Mouse (Mus musculus) midbrain, embryonic 10.5 days (tissue): Measurements from ENCODE around the gene Ppp6r3. TPM values are rescaled to one million over a fixed set of nuclear protein-coding genes. Genes with fewer than 3 reads are reported as not detected.

Experiments used
- DNase-seq: peaks from one replicate; pipeline ENCODE4 v3.0.0-alpha.2; 2017; ENCODE audit warnings: low spot score
- H3K27ac ChIP-seq: fragments of 300-500 bp; sonication (generic); replicated peaks from 2 replicates; pipeline ENCODE4 v1.5.1; 2016; ENCODE audit warnings: mild to moderate bottlenecking
- H3K27me3 ChIP-seq: fragments of 300-500 bp; sonication (generic); 2 replicates; pipeline ENCODE4 v1.6.1; 2016; ENCODE audit warnings: low read depth, mild to moderate bottlenecking; ENCODE audit not compliant: poor library complexity, severe bottlenecking
- H3K36me3 ChIP-seq: fragments of 300-500 bp; sonication (generic); 2 replicates; pipeline ENCODE4 v1.6.1; 2016; ENCODE audit warnings: mild to moderate bottlenecking, moderate library complexity
- H3K4me1 ChIP-seq: fragments of 300-500 bp; sonication (generic); 2 replicates; pipeline ENCODE4 v1.6.1; 2016
- H3K4me3 ChIP-seq: fragments of 300-500 bp; sonication (generic); 2 replicates; pipeline ENCODE4 v1.5.1; 2016; ENCODE audit warnings: mild to moderate bottlenecking, moderate library complexity
- H3K9me3 ChIP-seq: fragments of 300-500 bp; sonication (generic); replicated peaks from 2 replicates; pipeline ENCODE4 v1.6.1; 2016; ENCODE audit warnings: mild to moderate bottlenecking
- WGBS: fragments of 180-500 bp; shearing (Covaris S2); methylation state at CpG from one replicate; pipeline ENCODE4 v1.1.7; 2016; 5-methylcytosine and 5-hydroxymethylcytosine counted together
- polyA plus RNA-seq: library from polyadenylated mRNA; unstranded; fragments of >200 nt; fragmentation: Nextera tagmentation; extraction: Ambion mirVana; gene quantifications from 2 replicates; pipeline ENCODE4 v1.2.1, GENCODE M21; 2016

Gene Ppp6r3
- polyA plus RNA-seq, 1 experiment from 2014 or later: 71.3 TPM

- 97% methylated on average over 2 of the region's 2 CpGs for WGBS
- H3K27ac ChIP-seq: no peak overlapping the region
- no peaks in the 10 kb centered on the region for H3K27me3 ChIP-seq
- no peak for DNase-seq
- peaks cover 83% of the 10 kb centered on the region for H3K36me3 ChIP-seq
- peaks cover 39% of the 10 kb centered on the region for H3K9me3 ChIP-seq
- no peak overlapping the region for H3K4me3 ChIP-seq
- H3K4me1 ChIP-seq: no peaks in the 10 kb centered on the region
Observed at GRCm38 (mm10) chr19:3562298-3562697, 13.3 kb downstream of the Ppp6r3 start.

GRCm38 (mm10) chr19:3556169-3556827, 19.3 kb downstream of the Ppp6r3 start:
- Histone ChIP-seq H3K27me3 (no peaks in the 10 kb centered on the region), H3K9me3 (peaks cover 29% of the 10 kb centered on the region), H3K27ac (no peak overlapping the region), H3K4me3 (no peak overlapping the region), H3K4me1 (no peaks in the 10 kb centered on the region), H3K36me3 (peaks cover 37% of the 10 kb centered on the region)
- 96% methylated on average over 2 of the region's 2 CpGs for WGBS
- no peak for DNase-seq

- WGBS: 94% methylated on average over 8 of the region's 8 CpGs
- Histone ChIP-seq H3K36me3 (peaks cover 22% of the 10 kb centered on the region), H3K4me1 (no peaks in the 10 kb centered on the region), H3K27me3 (no peaks in the 10 kb centered on the region), H3K27ac (no peak overlapping the region), H3K9me3 (peaks cover 14% of the 10 kb centered on the region), H3K4me3 (no peak overlapping the region)
- no peak for DNase-seq
Observed at GRCm38 (mm10) chr19:3554785-3555184, 20.8 kb downstream of the Ppp6r3 start.

GRCm38 (mm10) chr19:3551573-3552159, 23.9 kb downstream of the Ppp6r3 start:
- no peaks in the 10 kb centered on the region; the same call in 1 of the 2 replicates for H3K9me3 ChIP-seq
- no peaks in the 10 kb centered on the region for H3K27me3 ChIP-seq
- H3K4me3 ChIP-seq: no peak overlapping the region
- DNase-seq: no peak
- H3K36me3 ChIP-seq: peaks cover 21% of the 10 kb centered on the region
- 88% methylated on average over 4 of the region's 4 CpGs for WGBS
- no peaks in the 10 kb centered on the region for H3K4me1 ChIP-seq
- no peak overlapping the region for H3K27ac ChIP-seq

- no peak for DNase-seq
- WGBS: 100% methylated on average over 1 of the region's 1 CpGs
- no peaks in the 10 kb centered on the region for H3K9me3 ChIP-seq
- H3K36me3 ChIP-seq: peaks cover 19% of the 10 kb centered on the region
- H3K27ac ChIP-seq: no peak overlapping the region
- no peaks in the 10 kb centered on the region for H3K4me1 ChIP-seq
- no peak overlapping the region for H3K4me3 ChIP-seq
- H3K27me3 ChIP-seq: no peaks in the 10 kb centered on the region
Observed at GRCm38 (mm10) chr19:3550101-3550500, 25.4 kb downstream of the Ppp6r3 start.

GRCm38 (mm10) chr19:3549263-3549662, 26.3 kb downstream of the Ppp6r3 start:
- Histone ChIP-seq H3K27ac (no peak overlapping the region), H3K36me3 (peaks cover 19% of the 10 kb centered on the region), H3K9me3 (no peaks in the 10 kb centered on the region), H3K4me1 (no peaks in the 10 kb centered on the region), H3K27me3 (no peaks in the 10 kb centered on the region), H3K4me3 (no peak overlapping the region)
- DNase-seq: no peak
- WGBS: 92% methylated on average over 1 of the region's 1 CpGs

- H3K9me3 ChIP-seq: no peaks in the 10 kb centered on the region
- H3K36me3 ChIP-seq: peaks cover 26% of the 10 kb centered on the region
- no peaks in the 10 kb centered on the region for H3K4me1 ChIP-seq
- no peaks in the 10 kb centered on the region for H3K27me3 ChIP-seq
- no peak overlapping the region for H3K27ac ChIP-seq
- 97% methylated on average over 1 of the region's 1 CpGs for WGBS
- no peak for DNase-seq
- no peak overlapping the region for H3K4me3 ChIP-seq
Observed at GRCm38 (mm10) chr19:3548311-3548710, 27.2 kb downstream of the Ppp6r3 start.

GRCm38 (mm10) chr19:3544995-3545394, 30.6 kb downstream of the Ppp6r3 start:
- no peak for DNase-seq
- Histone ChIP-seq H3K27me3 (no peaks in the 10 kb centered on the region), H3K4me1 (no peaks in the 10 kb centered on the region), H3K9me3 (no peaks in the 10 kb centered on the region), H3K4me3 (no peak overlapping the region), H3K36me3 (peaks cover 58% of the 10 kb centered on the region), H3K27ac (no peak overlapping the region)
- WGBS: 94% methylated on average over 2 of the region's 2 CpGs

- Histone ChIP-seq H3K27ac (no peak overlapping the region), H3K4me3 (no peak overlapping the region), H3K36me3 (peaks cover 72% of the 10 kb centered on the region), H3K9me3 (no peaks in the 10 kb centered on the region), H3K27me3 (no peaks in the 10 kb centered on the region), H3K4me1 (no peaks in the 10 kb centered on the region)
- DNase-seq: no peak
- 94% methylated on average over 4 of the region's 4 CpGs for WGBS
Observed at GRCm38 (mm10) chr19:3542591-3542990, 33.0 kb downstream of the Ppp6r3 start.

GRCm38 (mm10) chr19:3540997-3541396, 34.6 kb downstream of the Ppp6r3 start:
- no peak overlapping the region for H3K27ac ChIP-seq

GRCm38 (mm10) chr19:3540254-3540653, 35.3 kb downstream of the Ppp6r3 start:
- H3K27me3 ChIP-seq: no peaks in the 10 kb centered on the region
- H3K27ac ChIP-seq: no peak overlapping the region
- H3K4me1 ChIP-seq: no peaks in the 10 kb centered on the region
- WGBS: 90% methylated on average over 2 of the region's 2 CpGs
- H3K9me3 ChIP-seq: no peaks in the 10 kb centered on the region
- H3K36me3 ChIP-seq: peaks cover 74% of the 10 kb centered on the region
- H3K4me3 ChIP-seq: no peak overlapping the region
- no peak for DNase-seq

More at GRCm38 (mm10) chr19:3540997-3541396, 34.6 kb downstream of the Ppp6r3 start:
- H3K4me1 ChIP-seq: no peaks in the 10 kb centered on the region
- no peak for DNase-seq
- 94% methylated on average over 5 of the region's 5 CpGs for WGBS
- no peaks in the 10 kb centered on the region for H3K9me3 ChIP-seq
- H3K36me3 ChIP-seq: peaks cover 78% of the 10 kb centered on the region
- H3K27me3 ChIP-seq: no peaks in the 10 kb centered on the region
- no peak overlapping the region for H3K4me3 ChIP-seq

GRCm38 (mm10) chr19:3539456-3539855, 36.1 kb downstream of the Ppp6r3 start:
- no peak overlapping the region for H3K4me3 ChIP-seq
- no peaks in the 10 kb centered on the region for H3K27me3 ChIP-seq
- WGBS: 93% methylated on average over 5 of the region's 5 CpGs
- no peaks in the 10 kb centered on the region for H3K9me3 ChIP-seq
- no peak overlapping the region for H3K27ac ChIP-seq
- H3K4me1 ChIP-seq: no peaks in the 10 kb centered on the region
- peaks cover 79% of the 10 kb centered on the region for H3K36me3 ChIP-seq
- DNase-seq: no peak

- no peak for DNase-seq
- no peak overlapping the region for H3K4me3 ChIP-seq
- WGBS: 98% methylated on average over 6 of the region's 6 CpGs
- H3K36me3 ChIP-seq: peaks cover 83% of the 10 kb centered on the region
- H3K27ac ChIP-seq: no peak overlapping the region
- H3K27me3 ChIP-seq: no peaks in the 10 kb centered on the region
- H3K4me1 ChIP-seq: no peaks in the 10 kb centered on the region
- H3K9me3 ChIP-seq: no peaks in the 10 kb centered on the region
Observed at GRCm38 (mm10) chr19:3537658-3538057, 37.9 kb downstream of the Ppp6r3 start.
